Mouse (Mus musculus): ENCODE measurements around the gene Gm45717.

GRCm38 (mm10) chr7:140921225-140921975 lies 34.3 kb downstream of the Gm45717 start:
- TF ChIP-seq EP300 (IDR thresholded peaks at IDR 0.05; ENCODE audit: insufficient read depth, low read depth, low read length): no peak
- no peak for TF ChIP-seq CTCF (IDR thresholded peaks at IDR 0.05)
- TF ChIP-seq POLR2A (IDR thresholded peaks at IDR 0.05; ENCODE audit: insufficient read depth, low read depth, low read length): no peak
